Mouse (Mus musculus): ENCODE data around the gene Gm9964.

DNA sequence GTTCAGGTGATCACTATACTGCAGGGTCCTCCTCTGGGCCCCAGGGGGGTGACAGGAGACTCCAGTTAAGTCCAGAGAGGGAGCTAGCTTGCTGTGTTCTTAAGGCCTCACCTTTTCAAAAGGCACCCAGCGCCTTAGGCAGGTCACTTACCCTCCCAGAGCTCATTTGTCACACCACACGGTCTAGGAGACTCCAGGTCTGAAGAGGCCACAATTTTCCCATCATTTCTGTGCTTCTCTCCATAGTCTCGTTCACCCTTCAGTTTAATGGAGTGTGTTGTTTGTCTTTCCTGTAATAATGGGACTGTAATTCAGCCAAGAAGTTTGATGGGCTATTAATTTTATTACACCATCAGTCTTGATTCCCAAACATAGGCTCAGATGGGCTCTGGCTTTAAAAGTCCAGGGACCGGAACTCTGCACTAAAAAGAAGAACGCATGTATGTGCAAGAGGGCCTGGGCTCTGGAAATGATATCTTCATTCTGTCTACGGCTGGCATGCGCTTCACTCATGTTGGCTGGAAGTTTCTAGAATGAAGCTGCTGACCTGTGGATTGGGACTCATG lies 8.3 kb downstream of the Gm9964 start:
- TF ChIP-seq CTCF (conservative IDR thresholded peaks at IDR 0.05; ENCODE audit: insufficient read depth, insufficient read length, low read depth, low read length) (no peak), POLR2A (IDR thresholded peaks at IDR 0.05; ENCODE audit: low read depth, low read length) (no peak)
